Mouse (Mus musculus) G1E (cell line): ENCODE results near the gene Abcc10. TPM values are rescaled to one million over a fixed set of nuclear protein-coding genes. Genes with fewer than 3 reads are reported as not detected.

ENCODE experiments used
- ATAC-seq: 2 replicates; pipeline ENCODE4 v1.8.0; 2016; ENCODE audit warnings: mild to moderate bottlenecking; ENCODE audit not compliant: insufficient number of reproducible peaks, poor library complexity, low FRiP score, severe bottlenecking; ENCODE audit errors: extremely low read depth
- DNase-seq: peaks from one replicate; pipeline ENCODE4 v3.0.0; 2012; ENCODE audit warnings: low spot score
- H3K27me3 ChIP-seq: 2 replicates; pipeline ENCODE4 v1.6.1; 2012; ENCODE audit warnings: mild to moderate bottlenecking, low read length, inconsistent platforms; ENCODE audit not compliant: insufficient read depth
- H3K36me3 ChIP-seq: replicated peaks from 2 replicates; pipeline ENCODE3; 2012; ENCODE audit warnings: mild to moderate bottlenecking, inconsistent platforms
- H3K4me1 ChIP-seq: 2 replicates; pipeline ENCODE4 v1.6.1; 2012; ENCODE audit warnings: low read depth, low read length, inconsistent platforms, mixed read lengths; ENCODE audit not compliant: insufficient read depth
- H3K4me3 ChIP-seq: 2 replicates; pipeline ENCODE4 v1.5.1; 2012; ENCODE audit warnings: low read depth, mild to moderate bottlenecking, inconsistent platforms, low read length, moderate library complexity, mixed read lengths
- H3K9me3 ChIP-seq: replicated peaks from 2 replicates; pipeline ENCODE4 v1.6.1; 2012; ENCODE audit warnings: inconsistent platforms
- CTCF ChIP-seq: IDR thresholded peaks from 2 replicates; pipeline ENCODE4 v1.5.1; 2012; ENCODE audit warnings: low read depth, low read length, inconsistent platforms, mixed read lengths
- GATA1 ChIP-seq: IDR thresholded peaks from 2 replicates; pipeline ENCODE4 v1.6.1; 2012; ENCODE audit warnings: borderline replicate concordance, low read length, inconsistent platforms, mixed read lengths
- GATA2 ChIP-seq: IDR thresholded peaks from 2 replicates; pipeline ENCODE4 v1.6.1; 2012; ENCODE audit warnings: low read depth, low read length, inconsistent platforms, borderline replicate concordance
- POLR2AphosphoS5 ChIP-seq: IDR thresholded peaks from 2 replicates; pipeline ENCODE4 v1.6.1; 2012; ENCODE audit warnings: low read depth, low read length, inconsistent platforms; ENCODE audit not compliant: insufficient replicate concordance
- TAL1 ChIP-seq: conservative IDR thresholded peaks from 2 replicates; pipeline ENCODE4 v1.6.1; 2012; ENCODE audit warnings: low read depth, low read length, inconsistent platforms, mixed read lengths
- polyA plus RNA-seq: library from polyadenylated mRNA; stranded (reverse); fragments of >175 nt; gene quantifications from 2 replicates; pipeline ENCODE4 v1.2.3, GENCODE M21; 2012
- total RNA-seq, 2 experiments: library from RNA; stranded (forward) in 1 of 2; stranded (reverse) in 1 of 2; fragments of 200-1000 nt in 1 of 2; fragments of >200 nt in 1 of 2; fragmentation: Nextera tagmentation in 1 of 2; gene quantifications; 2 replicates each; pipeline ENCODE4 v1.2.3; 2014 to 2017

Abcc10 gene
- total and polyA plus RNA-seq, 3 experiments = 3.8 to 11.7 (median 8.6) TPM

DNA sequence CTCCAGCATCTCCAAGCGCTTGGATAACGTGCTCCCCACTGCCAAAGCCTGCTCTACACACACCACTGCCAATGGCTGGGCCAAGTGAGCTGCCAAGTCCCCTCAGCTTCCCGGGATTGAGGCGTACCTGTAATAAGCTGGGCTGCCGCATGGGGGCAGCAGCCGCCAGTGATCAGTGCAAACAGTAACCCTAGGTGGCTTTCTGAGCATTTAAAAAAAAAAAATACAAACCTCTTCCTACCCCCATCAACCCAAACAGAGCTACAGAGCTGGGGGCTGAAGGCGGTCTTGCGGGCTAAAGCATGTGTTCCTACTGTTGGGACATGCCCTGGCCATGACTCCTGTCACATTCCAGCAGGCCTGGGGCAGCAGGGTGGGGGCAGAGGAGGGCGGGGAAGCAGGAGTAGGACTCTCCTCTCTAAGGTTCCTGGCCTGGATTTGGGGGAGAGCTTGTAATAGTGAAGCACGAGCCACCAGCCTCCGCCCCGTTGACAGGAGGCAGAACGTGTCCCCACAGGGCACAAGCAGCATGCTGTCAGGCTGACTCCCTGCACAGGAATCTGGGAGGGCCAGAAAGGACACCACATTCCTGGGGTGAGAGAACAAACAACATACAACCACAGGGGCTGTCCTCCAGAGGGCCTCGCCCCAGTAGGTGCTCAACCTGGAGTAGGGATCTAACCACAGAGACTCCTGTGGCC, 62.1 kb downstream of the Abcc10 start:
- Histone ChIP-seq H3K36me3 (peaks cover 99% of the 10 kb centered on the region), H3K9me3 (no peaks in the 10 kb centered on the region), H3K27me3 (no peaks in the 10 kb centered on the region), H3K4me1 (peaks cover 22% of the 10 kb centered on the region), H3K4me3 (no peak overlapping the region)
- DNase-seq (peak; percentile 63), ATAC-seq (peak; percentile 40)
- TF ChIP-seq GATA1 (no peak), CTCF (peak; percentile 73), GATA2 (no peak)

DNA sequence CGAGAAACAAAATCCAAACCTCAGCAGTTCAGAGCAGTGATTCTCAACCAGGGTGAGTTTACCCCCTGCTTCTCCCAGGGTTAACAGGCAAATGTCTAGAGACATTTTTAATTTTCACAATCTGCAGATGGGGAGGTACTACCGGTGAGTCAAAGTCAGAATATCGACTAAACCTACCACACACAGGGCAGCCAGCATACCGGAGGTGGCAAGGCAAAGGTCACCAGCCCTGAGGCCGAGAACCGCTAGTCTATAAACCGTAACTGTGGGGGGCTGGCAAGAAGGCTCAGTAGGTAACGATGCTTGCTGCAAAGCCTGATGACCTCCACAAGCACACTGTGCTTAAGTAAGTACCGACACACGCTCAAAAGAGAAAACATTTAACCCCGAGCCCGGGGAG, 62.6 kb downstream of the Abcc10 start:
- Histone ChIP-seq H3K27me3 (no peaks in the 10 kb centered on the region), H3K4me1 (peaks cover 28% of the 10 kb centered on the region), H3K36me3 (peaks cover 99% of the 10 kb centered on the region), H3K4me3 (no peak overlapping the region), H3K9me3 (no peaks in the 10 kb centered on the region)
- TF ChIP-seq POLR2AphosphoS5 (no peak), GATA2 (no peak), GATA1 (no peak), TAL1 (no peak)
- ATAC-seq (no peak), DNase-seq (no peak)

DNA sequence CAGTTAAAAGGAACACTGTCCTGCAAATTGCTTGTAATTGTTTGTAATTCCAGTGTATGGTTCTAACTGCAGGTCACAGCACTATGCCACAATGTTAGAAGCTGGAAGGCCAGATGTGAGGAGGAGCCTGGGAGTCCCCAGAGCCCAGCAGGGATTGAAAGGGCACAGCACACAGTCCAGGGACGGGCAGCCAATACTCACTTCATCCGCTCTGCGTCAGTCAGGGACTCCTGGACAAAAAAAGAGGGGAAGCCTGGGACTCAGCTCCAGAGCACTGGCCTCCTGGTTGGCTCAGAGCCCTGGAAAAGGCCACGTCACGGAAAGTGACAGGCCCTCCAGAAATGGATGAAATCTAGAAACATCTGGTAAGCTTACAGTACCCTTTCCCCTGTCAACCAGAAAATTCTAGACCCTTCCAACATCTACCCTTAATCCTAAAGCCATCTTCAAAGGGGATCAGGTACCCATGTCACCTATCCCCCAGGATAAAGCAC, 65.9 kb downstream of the Abcc10 start:
- no peaks in the 10 kb centered on the region for H3K27me3 ChIP-seq
- peaks cover 100% of the 10 kb centered on the region for H3K36me3 ChIP-seq
- peaks cover 28% of the 10 kb centered on the region for H3K4me1 ChIP-seq
- DNase-seq (no peak), ATAC-seq (no peak)
- TF ChIP-seq GATA1 = no peak
- no peak for TF ChIP-seq TAL1
- TF ChIP-seq GATA2 = no peak
- TF ChIP-seq CTCF = no peak
- no peak for TF ChIP-seq POLR2AphosphoS5
- no peak overlapping the region for H3K4me3 ChIP-seq
- H3K9me3 ChIP-seq = no peaks in the 10 kb centered on the region

DNA sequence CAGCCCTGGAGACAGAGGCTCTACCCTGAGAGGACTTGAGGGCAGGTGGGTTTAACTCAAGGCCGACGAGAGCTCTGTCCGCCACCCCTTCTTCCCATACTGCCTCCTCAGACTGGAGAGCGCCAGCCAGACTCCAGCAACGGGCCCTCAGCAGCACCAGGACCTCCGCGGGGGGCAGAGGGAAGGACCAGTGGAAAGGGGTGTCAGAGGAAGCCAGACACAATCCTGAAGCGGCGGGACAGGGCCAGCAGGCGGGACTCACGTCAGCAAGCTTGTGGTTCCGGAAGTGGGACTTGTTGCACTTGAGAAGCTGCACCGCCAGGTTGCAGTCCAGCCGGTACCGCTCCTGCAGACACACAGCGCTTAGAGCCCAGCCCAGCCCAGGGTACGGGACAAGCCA, 68.5 kb downstream of the Abcc10 start:
- DNase-seq = no peak
- Histone ChIP-seq H3K9me3 (no peaks in the 10 kb centered on the region), H3K4me3 (no peak overlapping the region), H3K36me3 (peaks cover 94% of the 10 kb centered on the region), H3K4me1 (peaks cover 25% of the 10 kb centered on the region), H3K27me3 (peaks cover 2% of the 10 kb centered on the region; the same call in 1 of the 2 replicates)
- TF ChIP-seq TAL1 (no peak), GATA1 (no peak), CTCF (no peak), GATA2 (no peak), POLR2AphosphoS5 (no peak)
- ATAC-seq = no peak

DNA sequence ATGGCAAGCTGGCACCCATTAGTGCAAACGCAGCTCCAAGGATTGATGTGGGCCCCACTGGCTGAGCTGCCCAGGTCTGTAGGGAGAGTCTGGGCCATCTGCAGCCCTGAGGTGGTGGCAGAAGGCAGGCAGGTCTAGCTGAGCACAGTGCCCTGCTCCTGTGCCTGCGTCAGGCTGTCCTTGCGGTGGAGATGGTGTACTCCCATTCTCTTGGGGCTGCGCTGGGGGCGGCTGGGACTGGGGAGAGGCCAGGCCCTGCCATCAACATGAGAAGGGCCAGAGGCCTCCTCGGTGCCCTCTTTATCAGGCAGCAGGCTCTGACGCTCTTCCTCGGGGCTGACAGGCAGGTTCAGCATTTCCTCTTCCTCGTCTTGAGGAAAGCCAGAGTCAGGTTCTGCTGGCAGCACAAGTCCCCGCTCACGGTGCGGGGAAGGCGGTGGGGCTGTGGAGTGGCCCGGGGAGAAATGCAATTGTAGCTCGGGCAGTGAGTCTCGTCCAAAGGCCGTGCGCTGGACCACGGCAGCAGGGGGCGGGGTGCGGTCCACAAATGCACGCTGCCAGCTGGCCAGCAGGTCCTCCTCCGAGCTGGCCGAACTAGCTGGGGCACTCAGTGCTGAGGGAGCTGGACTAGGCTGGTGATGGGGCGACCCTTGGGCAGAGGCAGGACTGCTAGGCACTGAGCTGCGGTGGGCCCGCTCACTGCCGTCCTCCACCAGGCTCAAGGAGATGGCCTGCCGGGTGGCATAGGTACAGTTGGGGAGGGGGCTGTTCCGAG, 69.7 kb downstream of the Abcc10 start:
- TF ChIP-seq CTCF (no peak), GATA1 (no peak), POLR2AphosphoS5 (no peak), TAL1 (no peak), GATA2 (no peak)

DNA sequence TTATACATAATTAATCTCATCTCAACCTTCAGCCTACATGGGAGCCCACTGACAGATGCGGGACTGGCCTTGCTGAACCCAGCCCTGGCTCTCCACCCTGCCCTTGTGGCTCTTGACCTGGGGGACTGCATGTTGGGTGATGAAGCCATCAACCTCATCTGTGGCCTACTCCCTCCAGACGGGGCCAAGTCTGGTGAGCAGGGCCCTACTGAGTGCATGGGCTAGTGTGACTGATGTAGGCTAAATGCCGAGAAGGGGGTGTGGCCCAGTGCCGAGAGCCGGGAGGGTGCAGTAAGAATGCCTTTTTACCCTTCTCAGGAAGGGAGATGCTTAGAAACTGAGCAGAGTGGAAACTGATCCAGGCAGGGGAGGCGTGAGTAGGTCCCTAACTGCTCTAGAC, 73.0 kb downstream of the Abcc10 start:
- H3K4me1 ChIP-seq = peaks cover 53% of the 10 kb centered on the region
- H3K36me3 ChIP-seq = peaks cover 88% of the 10 kb centered on the region
- ATAC-seq (no peak), DNase-seq (no peak)
- no peak overlapping the region for H3K4me3 ChIP-seq
- H3K27me3 ChIP-seq = peaks cover 7% of the 10 kb centered on the region; the same call in 1 of the 2 replicates
- peaks cover 3% of the 10 kb centered on the region for H3K9me3 ChIP-seq
- TF ChIP-seq TAL1 (no peak), GATA2 (no peak), GATA1 (no peak), CTCF (no peak), POLR2AphosphoS5 (no peak)

More for the DNA sequence above, 69.7 kb downstream of the Abcc10 start:
- no peak for ATAC-seq
- peaks cover 88% of the 10 kb centered on the region for H3K36me3 ChIP-seq
- peaks cover 34% of the 10 kb centered on the region for H3K4me1 ChIP-seq
- DNase-seq = no peak
- H3K9me3 ChIP-seq = peaks cover 3% of the 10 kb centered on the region
- no peak overlapping the region for H3K4me3 ChIP-seq
- H3K27me3 ChIP-seq = peaks cover 7% of the 10 kb centered on the region; the same call in 1 of the 2 replicates
